Mouse (Mus musculus) cerebral cortex, adult 2 months (tissue): Measurements from ENCODE around the gene Fxr2.

Source experiments
- WGBS: fragments of 180-500 bp; shearing (Covaris S2); methylation state at CpG from one replicate; pipeline ENCODE4 v1.1.7; 2018; 5-methylcytosine and 5-hydroxymethylcytosine counted together

Fxr2 gene

GRCm38 (mm10) chr11:69684128-69684745 is 51.4 kb downstream of the Fxr2 start:
- 88% methylated on average over 12 of the region's 12 CpGs for WGBS

DNA sequence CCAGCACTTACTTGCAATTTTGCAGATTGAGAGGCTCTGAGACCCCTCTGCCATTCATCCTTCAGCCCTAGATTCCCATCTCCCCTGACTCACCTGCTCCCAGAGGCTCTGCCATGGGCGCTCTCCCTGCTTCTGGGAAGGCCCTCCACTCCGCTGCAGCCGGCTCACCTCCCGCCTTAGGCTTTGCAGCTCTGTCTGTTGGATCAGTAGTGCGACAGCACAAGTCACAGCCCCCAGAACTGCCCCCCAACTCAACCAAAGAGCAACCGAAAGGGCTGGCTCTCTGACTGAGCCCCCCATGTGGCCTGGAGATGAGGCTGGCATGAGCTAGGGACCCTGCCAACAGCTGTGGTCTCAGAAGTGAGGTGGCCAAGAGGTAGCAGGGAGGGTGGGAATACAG is 52.1 kb downstream of the Fxr2 start:
- 92% methylated on average over 6 of the region's 6 CpGs for WGBS

- WGBS: 36% methylated on average over 10 of the region's 10 CpGs
These were observed 52.8 kb downstream of the Fxr2 start, which contains the start of gene Tnfsf13 for GRCm38 (mm10) chr11:69685526-69686148. TSS of gene Tnfsf13 (minus strand) at chr11:69685784.

GRCm38 (mm10) chr11:69686377-69686776 is 53.6 kb downstream of the Fxr2 start:
- 27% methylated on average over 4 of the region's 4 CpGs for WGBS

DNA sequence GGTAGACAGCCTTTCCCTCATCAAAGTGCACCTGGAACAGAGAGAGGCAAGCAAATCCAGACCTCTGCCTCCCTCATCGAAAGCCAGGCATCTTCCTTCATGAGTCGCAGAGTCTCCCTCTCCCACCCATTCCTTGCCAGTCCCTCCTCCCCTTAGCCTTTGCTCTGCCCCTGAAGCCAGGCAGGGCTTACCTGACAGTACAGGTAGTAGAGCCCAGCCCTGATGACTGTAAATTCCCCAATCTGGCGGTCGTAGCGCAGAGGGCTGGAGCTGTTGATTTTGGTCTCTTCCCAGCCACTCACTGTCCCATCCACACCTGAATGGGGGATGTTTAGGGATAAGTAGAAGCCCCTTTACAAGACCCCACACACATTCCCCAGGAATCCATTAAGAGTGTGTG is 54.3 kb downstream of the Fxr2 start:
- 80% methylated on average over 5 of the region's 5 CpGs for WGBS

GRCm38 (mm10) chr11:69689891-69690290 is 57.1 kb downstream of the Fxr2 start:
- WGBS: 100% methylated on average over 1 of the region's 1 CpGs

DNA sequence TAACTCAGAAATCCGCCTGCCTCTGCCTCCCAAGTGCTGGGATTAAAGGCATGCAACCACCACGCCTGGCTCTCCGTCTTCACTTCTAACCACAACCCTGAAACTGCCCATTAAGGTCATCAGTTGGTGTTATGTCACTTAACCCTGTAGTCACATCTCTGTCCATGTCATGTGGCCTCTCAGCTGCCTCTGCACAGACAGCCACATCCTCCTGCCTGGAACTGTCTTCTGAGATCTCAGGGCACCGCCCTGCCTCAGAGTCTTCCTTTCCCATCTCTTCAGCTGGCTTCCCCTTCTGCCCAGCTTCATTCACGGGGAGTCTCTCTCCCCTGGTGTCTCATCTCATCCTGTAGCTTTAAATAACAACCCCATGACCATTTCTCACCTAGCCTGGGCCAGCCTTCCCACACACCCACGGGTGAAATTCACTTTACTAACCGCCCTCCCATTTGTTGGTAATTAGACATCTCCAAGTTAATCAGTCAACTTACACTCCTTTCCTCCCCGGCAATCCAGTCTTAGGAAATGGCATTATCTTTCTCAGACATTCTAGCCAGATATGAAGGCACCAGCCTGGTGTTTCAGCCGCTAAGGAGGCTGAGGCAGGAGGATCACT is 59.5 kb downstream of the Fxr2 start:
- 79% methylated on average over 9 of the region's 9 CpGs for WGBS

DNA sequence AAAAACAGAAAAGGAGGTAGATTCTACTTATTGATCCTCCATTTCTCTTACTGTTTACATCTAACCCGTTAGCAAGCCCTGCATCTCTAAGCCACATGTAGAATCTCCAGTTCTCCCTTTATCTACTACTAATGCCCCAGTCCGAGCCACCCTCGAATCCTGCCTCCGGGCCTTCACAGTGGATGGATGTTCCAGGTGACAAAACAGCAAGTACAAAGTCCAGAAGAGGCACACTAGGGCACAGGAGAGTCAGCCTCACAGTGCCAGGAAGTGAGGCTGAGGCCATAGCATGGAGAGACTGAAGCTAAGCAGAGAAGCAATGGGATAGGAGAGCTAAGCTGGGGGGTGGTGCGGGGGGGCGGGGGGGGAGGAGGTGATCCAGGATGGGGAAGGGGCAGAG is 60.1 kb downstream of the Fxr2 start:
- WGBS: 87% methylated on average over 6 of the region's 6 CpGs

DNA sequence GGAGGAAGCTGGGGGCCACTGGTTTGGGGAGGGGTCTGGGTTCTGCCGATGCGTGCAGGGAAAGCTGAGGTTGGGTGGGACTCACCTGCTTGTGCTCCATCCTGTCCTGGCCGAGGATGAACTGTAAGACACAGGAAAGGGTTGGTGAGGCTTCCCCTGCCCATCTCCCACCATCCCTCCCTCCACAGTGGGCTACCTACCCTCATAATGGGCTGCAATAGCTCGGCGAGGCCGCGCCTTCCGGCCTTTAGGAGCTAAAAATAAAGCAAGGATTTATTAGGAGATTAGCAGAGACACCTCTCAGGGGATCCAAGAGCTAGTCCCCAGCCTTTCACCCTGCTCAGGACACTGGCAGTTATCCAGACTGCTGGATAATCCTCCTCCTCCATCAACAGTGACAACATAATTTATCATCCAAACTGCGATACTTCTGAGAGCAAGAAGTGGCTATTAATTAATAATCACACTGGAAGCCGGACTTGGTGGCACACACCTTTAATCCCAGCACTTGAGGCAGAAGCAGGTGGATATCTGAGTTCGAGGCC is 60.7 kb downstream of the Fxr2 start:
- 80% methylated on average over 11 of the region's 11 CpGs for WGBS

DNA sequence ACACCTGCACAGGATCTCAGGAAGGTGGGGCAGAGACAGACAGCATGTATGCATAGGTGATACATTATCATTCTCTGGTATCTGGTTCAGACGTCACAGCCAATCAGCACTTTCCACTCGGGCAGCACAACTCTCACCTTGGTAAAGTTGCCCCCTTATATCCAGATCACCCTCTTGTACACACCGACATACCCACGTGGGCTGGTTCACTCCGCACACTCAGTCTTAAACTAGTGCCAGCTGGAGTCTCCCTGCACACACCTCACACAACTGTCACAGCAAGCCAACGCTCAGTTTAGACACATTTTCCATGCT is 62.2 kb downstream of the Fxr2 start:
- 14% methylated on average over 6 of the region's 6 CpGs for WGBS

DNA sequence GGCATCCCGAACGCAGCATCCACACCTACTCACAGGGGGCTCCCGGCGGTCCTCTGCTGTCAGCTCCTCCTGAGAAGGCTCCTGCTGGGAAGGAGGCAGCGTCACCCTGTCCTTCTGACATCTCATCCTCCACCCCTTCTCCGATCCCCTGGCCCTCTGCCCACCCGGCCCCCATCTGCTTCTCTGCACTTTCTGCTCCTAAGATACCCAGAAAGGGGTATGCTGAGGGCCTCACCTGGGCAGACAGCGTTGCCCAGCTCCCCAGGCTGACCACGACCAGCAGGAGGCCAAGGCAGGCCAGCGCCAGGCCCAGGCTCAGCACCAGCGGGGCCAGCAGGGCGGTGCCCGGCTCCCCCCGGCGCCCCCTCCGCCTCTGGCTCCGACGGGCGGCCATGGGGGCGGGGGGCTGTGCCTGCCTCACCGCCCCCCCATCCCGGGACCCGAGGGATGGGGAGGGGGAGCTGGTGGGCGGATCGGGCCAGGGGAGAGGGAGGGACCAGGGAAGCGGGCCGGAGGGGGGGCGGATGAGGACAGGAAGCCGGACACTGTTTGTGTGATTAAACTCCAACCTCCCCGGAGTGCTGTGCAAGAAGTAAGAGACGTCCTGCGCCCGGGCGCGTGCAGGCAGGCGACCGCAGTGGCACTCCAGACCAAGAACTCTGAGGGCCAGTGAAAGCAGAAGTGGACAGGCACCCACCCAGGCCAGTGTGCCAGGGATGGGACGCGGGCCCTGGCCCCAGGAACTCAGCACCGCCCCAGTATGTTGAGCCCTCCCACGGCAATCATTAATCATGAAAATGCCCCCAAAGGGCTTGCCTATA is 62.8 kb downstream of the Fxr2 start, which contains the start of the genes Tnfsf12 and Tnfsfm13:
TSS of gene Tnfsf12 (minus strand) at position 489 of the 821 bp plus-strand sequence.
TSS of gene Tnfsfm13 (minus strand) at position 738 of the 821 bp plus-strand sequence.
- 4% methylated on average over 41 of the region's 41 CpGs for WGBS

DNA sequence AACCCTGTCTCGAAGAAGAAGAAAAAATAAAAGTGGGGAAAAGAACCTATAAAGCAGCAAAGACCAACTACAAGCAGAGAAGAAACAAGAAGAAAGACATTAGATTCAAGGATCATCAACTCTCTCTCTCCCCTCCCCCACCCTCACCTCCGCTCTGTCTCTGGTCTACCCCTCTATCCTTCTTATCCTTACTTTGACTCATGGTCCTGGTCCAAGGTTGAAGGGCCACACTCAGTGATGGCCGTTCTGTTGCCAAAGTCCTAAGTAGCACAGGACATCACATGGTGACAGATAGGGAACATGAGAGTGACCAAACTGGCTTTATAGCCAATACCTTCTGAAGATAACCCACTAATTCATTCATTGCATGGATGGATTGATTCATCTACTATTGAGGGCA is 64.6 kb downstream of the Fxr2 start:
- 95% methylated on average over 3 of the region's 3 CpGs for WGBS

DNA sequence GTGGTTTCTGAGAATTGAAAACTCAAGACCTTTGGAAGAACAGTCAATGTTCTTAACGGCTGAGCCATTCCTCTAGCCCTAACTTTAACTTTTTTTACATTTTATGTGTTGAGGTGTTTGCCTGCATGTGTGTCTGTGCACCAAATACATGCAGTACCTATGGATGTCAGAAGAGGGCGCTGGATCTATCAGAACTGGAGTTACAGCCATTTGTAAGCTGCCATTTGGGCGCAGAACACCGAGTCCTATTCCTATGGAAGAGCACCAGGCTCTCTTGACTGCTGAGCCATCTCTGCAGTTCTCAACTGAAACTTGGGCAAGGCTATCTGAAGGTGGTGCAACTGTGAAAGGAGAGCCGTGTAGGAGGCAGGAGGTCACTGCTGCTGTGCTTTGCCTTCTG is 65.8 kb downstream of the Fxr2 start:
- WGBS: 79% methylated on average over 5 of the region's 5 CpGs

- WGBS: 84% methylated on average over 1 of the region's 1 CpGs
These were observed 66.8 kb downstream of the Fxr2 start for GRCm38 (mm10) chr11:69699595-69699994.

DNA sequence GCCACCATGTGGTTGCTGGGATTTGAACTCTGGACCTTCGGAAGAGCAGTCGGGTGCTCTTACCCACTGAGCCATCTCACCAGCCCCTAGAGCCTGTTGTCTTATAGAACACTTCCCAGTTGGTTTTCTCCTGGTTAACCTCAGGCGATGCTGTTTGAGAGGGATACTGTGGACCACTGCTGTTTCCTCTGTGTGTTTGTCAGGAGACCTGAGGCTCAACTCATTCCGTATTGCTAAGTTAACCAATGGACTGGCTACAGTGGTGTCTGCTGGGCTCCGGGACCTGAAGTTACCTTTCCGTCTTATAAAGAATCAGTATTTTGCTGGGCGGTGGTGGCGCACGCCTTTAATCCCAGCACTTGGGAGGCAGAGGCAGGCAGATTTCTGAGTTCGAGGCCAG is 70.1 kb downstream of the Fxr2 start:
- WGBS: 97% methylated on average over 10 of the region's 10 CpGs
